Mouse (Mus musculus) kidney, postnatal 36 days (tissue): ENCODE data around the gene Acsl1.
A peak's percentile ranks its signal among the peaks of the same experiment; 100 is the strongest.

Source experiments
- DNase-seq, 2 experiments: peaks; one replicate each; pipeline ENCODE4 v3.0.0; 2021 to 2022; ENCODE audit warnings: mixed read lengths in 2 of 2

Acsl1 gene

GRCm38 (mm10) chr8:46508488-46509395 is 37.9 kb downstream of the Acsl1 start:
- peak; percentile 47 to 51 for DNase-seq

GRCm38 (mm10) chr8:46509474-46509873 is 38.6 kb downstream of the Acsl1 start:
- DNase-seq = no peak

GRCm38 (mm10) chr8:46511336-46511735 is 40.5 kb downstream of the Acsl1 start:
- no peak for DNase-seq

GRCm38 (mm10) chr8:46512538-46512937 is 41.7 kb downstream of the Acsl1 start:
- peak in 1 of 2 experiments; percentile 57 for DNase-seq

- no peak for DNase-seq
Measured at GRCm38 (mm10) chr8:46514027-46514426, 43.2 kb downstream of the Acsl1 start.

GRCm38 (mm10) chr8:46520667-46521066 is 49.8 kb downstream of the Acsl1 start:
- no peak for DNase-seq

- DNase-seq = peak; percentile 49 to 70
Measured at GRCm38 (mm10) chr8:46526098-46526497, 55.3 kb downstream of the Acsl1 start.

- peak; percentile 36 to 68 for DNase-seq
Measured at GRCm38 (mm10) chr8:46526821-46527220, 56.0 kb downstream of the Acsl1 start.

- peak in 1 of 2 experiments; percentile 54 for DNase-seq
Measured at GRCm38 (mm10) chr8:46529508-46529907, 58.7 kb downstream of the Acsl1 start.

- DNase-seq = no peak
Measured at GRCm38 (mm10) chr8:46530541-46530940, 59.7 kb downstream of the Acsl1 start.

- no peak for DNase-seq
Measured at GRCm38 (mm10) chr8:46533926-46534325, 63.1 kb downstream of the Acsl1 start.

GRCm38 (mm10) chr8:46539701-46540100 is 68.9 kb downstream of the Acsl1 start:
- DNase-seq = peak in 1 of 2 experiments; percentile 58

- no peak for DNase-seq
Measured at GRCm38 (mm10) chr8:46543191-46543590, 72.4 kb downstream of the Acsl1 start.

- DNase-seq = no peak
Measured at GRCm38 (mm10) chr8:46543662-46544061, 72.8 kb downstream of the Acsl1 start.

GRCm38 (mm10) chr8:46545854-46546253 is 75.0 kb downstream of the Acsl1 start:
- DNase-seq = no peak

GRCm38 (mm10) chr8:46546431-46547176 is 75.8 kb downstream of the Acsl1 start:
- peak; percentile 91 to 92 for DNase-seq

- peak; percentile 63 to 73 for DNase-seq
Measured at GRCm38 (mm10) chr8:46547245-46547644, 76.4 kb downstream of the Acsl1 start.

GRCm38 (mm10) chr8:46550058-46550457 is 79.2 kb downstream of the Acsl1 start:
- DNase-seq = no peak

- no peak for DNase-seq
Measured at GRCm38 (mm10) chr8:46551029-46551428, 80.2 kb downstream of the Acsl1 start.

GRCm38 (mm10) chr8:46551615-46552440 is 81.0 kb downstream of the Acsl1 start, which contains the start of gene Cenpu:
Gene Cenpu, plus strand, starts transcription at chr8:46552028.
- peak; percentile 99 to 100 for DNase-seq

GRCm38 (mm10) chr8:46552441-46552765 is 81.6 kb downstream of the Acsl1 start:
- peak in 1 of 2 experiments; percentile 54 for DNase-seq

GRCm38 (mm10) chr8:46559428-46559827 is 88.6 kb downstream of the Acsl1 start:
- peak in 1 of 2 experiments; percentile 64 for DNase-seq

- DNase-seq = no peak
Measured at GRCm38 (mm10) chr8:46562333-46562732, 91.5 kb downstream of the Acsl1 start.
